Mouse (Mus musculus) neural tube, embryonic 14.5 days (tissue): ENCODE measurements around the gene Pou2f3. TPM values are rescaled to one million over a fixed set of nuclear protein-coding genes. Genes with fewer than 3 reads are reported as not detected.

Experiments used
- ATAC-seq: fragments of 200-750 bp; cut with Nextera tagmentation; 2 replicates; pipeline ENCODE4 v1.8.0; 2017; ENCODE audit warnings: low read depth, mild to moderate bottlenecking, moderate TSS enrichment, moderate library complexity
- H3K27ac ChIP-seq: fragments of 300-500 bp; sonication (generic); 2 replicates; pipeline ENCODE4 v1.5.1; 2014; ENCODE audit warnings: low read depth, mild to moderate bottlenecking, control low read depth, low read length, moderate library complexity, mixed read lengths
- H3K27me3 ChIP-seq: fragments of 300-500 bp; sonication (generic); 2 replicates; pipeline ENCODE4 v1.6.1; 2014; ENCODE audit warnings: low read length; ENCODE audit not compliant: control insufficient read depth, insufficient read depth
- H3K36me3 ChIP-seq: fragments of 300-500 bp; sonication (generic); 2 replicates; pipeline ENCODE4 v1.6.1; 2014; ENCODE audit warnings: low read length, mixed read lengths; ENCODE audit not compliant: control insufficient read depth, insufficient read depth
- H3K4me1 ChIP-seq: fragments of 300-500 bp; sonication (generic); 2 replicates; pipeline ENCODE4 v1.6.1; 2014; ENCODE audit warnings: low read length; ENCODE audit not compliant: control insufficient read depth, insufficient read depth
- H3K4me2 ChIP-seq: fragments of 300-500 bp; sonication (generic); 2 replicates; pipeline ENCODE4 v1.6.1; 2014; ENCODE audit warnings: mild to moderate bottlenecking, low read depth, low read length, control low read depth
- H3K4me3 ChIP-seq: fragments of 300-500 bp; sonication (generic); 2 replicates; pipeline ENCODE4 v1.5.1; 2014; ENCODE audit warnings: low read depth, low read length, control low read depth, mixed read lengths
- H3K9ac ChIP-seq: fragments of 300-500 bp; sonication (generic); replicated peaks from 2 replicates; pipeline ENCODE4 v1.6.1; 2014; ENCODE audit warnings: low read depth, mild to moderate bottlenecking, control low read depth, low read length, mixed read lengths
- H3K9me3 ChIP-seq: fragments of 300-500 bp; sonication (generic); 2 replicates; pipeline ENCODE4 v1.6.1; 2016; ENCODE audit warnings: low read length; ENCODE audit not compliant: control insufficient read depth
- WGBS: fragments of 180-500 bp; shearing (Covaris S2); extraction: QIAGEN DNeasy Blood & Tissue Kit; methylation state at CpG from one replicate; pipeline ENCODE4 v1.1.7; 2014; 5-methylcytosine and 5-hydroxymethylcytosine counted together
- polyA plus RNA-seq: library from polyadenylated mRNA; unstranded; fragments of >200 nt; fragmentation: Nextera tagmentation; extraction: Ambion mirVana; gene quantifications from 2 replicates; pipeline ENCODE4 v1.2.1, GENCODE M21; 2014

Gene Pou2f3
- polyA plus RNA-seq, 1 experiment from 2014 or later, result not detected

GRCm38 (mm10) chr9:43097801-43098557 is 112.2 kb downstream of the Pou2f3 start:
- Histone ChIP-seq H3K36me3 (no peaks in the 10 kb centered on the region), H3K4me3 (no peak overlapping the region), H3K4me2 (no peak overlapping the region), H3K4me1 (peaks cover 8% of the 10 kb centered on the region), H3K27ac (no peak overlapping the region), H3K9ac (no peak overlapping the region), H3K27me3 (no peaks in the 10 kb centered on the region), H3K9me3 (no peaks in the 10 kb centered on the region)
- WGBS, result 95% methylated on average over 3 of the region's 3 CpGs
- no peak for ATAC-seq

- Histone ChIP-seq H3K9me3 (no peaks in the 10 kb centered on the region), H3K4me3 (no peak overlapping the region), H3K27me3 (no peaks in the 10 kb centered on the region)
Measured at GRCm38 (mm10) chr9:43096337-43096736, 113.8 kb downstream of the Pou2f3 start.

GRCm38 (mm10) chr9:43094828-43095227 is 115.3 kb downstream of the Pou2f3 start:
- ATAC-seq, result no peak
- Histone ChIP-seq H3K27ac (no peak overlapping the region), H3K36me3 (no peaks in the 10 kb centered on the region), H3K27me3 (no peaks in the 10 kb centered on the region), H3K4me3 (no peak overlapping the region), H3K4me2 (no peak overlapping the region), H3K9ac (no peak overlapping the region), H3K4me1 (0 out of 2 replicates have a peak, but pooled peaks cover 5% of the 10 kb centered on the region), H3K9me3 (no peaks in the 10 kb centered on the region)
- 92% methylated on average over 4 of the region's 4 CpGs for WGBS

More at GRCm38 (mm10) chr9:43096337-43096736, 113.8 kb downstream of the Pou2f3 start:
- ATAC-seq, result no peak
- Histone ChIP-seq H3K4me1 (0 out of 2 replicates have a peak, but pooled peaks cover 5% of the 10 kb centered on the region), H3K9ac (no peak overlapping the region), H3K36me3 (no peaks in the 10 kb centered on the region), H3K27ac (no peak overlapping the region), H3K4me2 (no peak overlapping the region)

- ATAC-seq, result no peak
- H3K4me1 ChIP-seq, result 0 out of 2 replicates have a peak, but pooled peaks cover 5% of the 10 kb centered on the region
Measured at GRCm38 (mm10) chr9:43093803-43094202, 116.4 kb downstream of the Pou2f3 start.

GRCm38 (mm10) chr9:43085686-43086285 is 124.4 kb downstream of the Pou2f3 start:
- H3K4me1 ChIP-seq, result no peaks in the 10 kb centered on the region; the same call in 1 of the 2 replicates
- no peak overlapping the region for H3K4me3 ChIP-seq
- WGBS, result 92% methylated on average over 1 of the region's 1 CpGs
- H3K4me2 ChIP-seq, result no peak overlapping the region
- H3K9me3 ChIP-seq, result no peaks in the 10 kb centered on the region
- no peaks in the 10 kb centered on the region for H3K36me3 ChIP-seq
- H3K9ac ChIP-seq, result no peak overlapping the region
- H3K27me3 ChIP-seq, result no peaks in the 10 kb centered on the region
- no peak overlapping the region for H3K27ac ChIP-seq
- ATAC-seq, result no peak

More at GRCm38 (mm10) chr9:43093803-43094202, 116.4 kb downstream of the Pou2f3 start:
- Histone ChIP-seq H3K36me3 (no peaks in the 10 kb centered on the region), H3K27me3 (no peaks in the 10 kb centered on the region), H3K27ac (no peak overlapping the region), H3K4me2 (no peak overlapping the region), H3K9me3 (no peaks in the 10 kb centered on the region), H3K4me3 (no peak overlapping the region), H3K9ac (no peak overlapping the region)
- 64% methylated on average over 3 of the region's 3 CpGs for WGBS

GRCm38 (mm10) chr9:43084496-43085362 is 125.4 kb downstream of the Pou2f3 start:
- WGBS, result 85% methylated on average over 7 of the region's 7 CpGs
- no peak for ATAC-seq
- H3K4me2 ChIP-seq, result no peak overlapping the region
- H3K27ac ChIP-seq, result no peak overlapping the region
- H3K9me3 ChIP-seq, result no peaks in the 10 kb centered on the region
- H3K27me3 ChIP-seq, result no peaks in the 10 kb centered on the region
- peaks cover 3% of the 10 kb centered on the region; the same call in 1 of the 2 replicates for H3K4me1 ChIP-seq
- H3K36me3 ChIP-seq, result no peaks in the 10 kb centered on the region
- no peak overlapping the region for H3K4me3 ChIP-seq
- H3K9ac ChIP-seq, result no peak overlapping the region

- Histone ChIP-seq H3K9me3 (no peaks in the 10 kb centered on the region), H3K36me3 (no peaks in the 10 kb centered on the region), H3K27me3 (no peaks in the 10 kb centered on the region), H3K4me3 (no peak overlapping the region), H3K27ac (no peak overlapping the region), H3K9ac (no peak overlapping the region), H3K4me1 (peaks cover 3% of the 10 kb centered on the region; the same call in 1 of the 2 replicates), H3K4me2 (no peak overlapping the region)
- 17% methylated on average over 7 of the region's 7 CpGs for WGBS
- no peak for ATAC-seq
Measured at GRCm38 (mm10) chr9:43083441-43084055, 126.6 kb downstream of the Pou2f3 start.

- no peak overlapping the region for H3K4me2 ChIP-seq
- H3K4me1 ChIP-seq, result peaks cover 3% of the 10 kb centered on the region; the same call in 1 of the 2 replicates
- no peak overlapping the region for H3K9ac ChIP-seq
- H3K27me3 ChIP-seq, result no peaks in the 10 kb centered on the region
- 87% methylated on average over 3 of the region's 3 CpGs for WGBS
- no peak overlapping the region for H3K4me3 ChIP-seq
- no peak for ATAC-seq
- H3K27ac ChIP-seq, result no peak overlapping the region
- no peaks in the 10 kb centered on the region for H3K36me3 ChIP-seq
- no peaks in the 10 kb centered on the region for H3K9me3 ChIP-seq
Measured at GRCm38 (mm10) chr9:43078711-43079110, 131.5 kb downstream of the Pou2f3 start.
